Comparison of ENCODE assay signal across 7 mouse cellular contexts in the genomic region with DNA sequence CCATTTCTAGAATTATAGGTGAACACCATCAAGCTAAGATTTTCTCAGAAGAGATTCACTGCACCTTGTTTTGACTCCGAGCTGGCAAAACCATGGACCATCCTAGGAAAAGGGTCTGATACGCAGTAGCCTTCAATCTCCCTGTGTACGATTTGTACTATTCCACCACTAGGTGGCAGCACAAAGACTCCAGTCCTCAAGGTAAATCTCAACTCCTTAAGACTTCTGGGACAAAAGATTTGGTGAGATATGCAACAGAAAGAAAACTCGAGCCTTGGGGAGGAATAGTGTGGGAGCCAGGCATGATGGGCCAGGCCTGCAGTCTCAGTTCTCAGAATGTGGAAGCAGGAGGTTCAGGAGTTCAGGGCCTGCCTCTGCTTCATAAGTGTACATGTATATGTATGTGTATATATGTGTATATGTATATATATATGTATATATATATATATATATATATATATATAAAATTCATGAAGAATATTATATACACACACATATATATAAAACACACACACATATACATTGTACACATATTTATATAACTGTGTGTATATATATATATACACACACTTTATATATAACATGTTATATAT.
A peak's percentile ranks its signal among the peaks of the same experiment; 100 is the strongest.
DNase-seq lines count a peak whose midpoint lies in the region; ATAC-seq and TF ChIP-seq lines count a peak whose summit lies in the region.

No protein-coding gene starts in this region.

- H3K4me2 ChIP-seq in forebrain, embryonic 13.5 days: no peak overlapping the region

- WGBS in forebrain, embryonic 13.5 days: 39% methylated on average over 4 of the region's 4 CpGs
- WGBS in kidney, adult 2 months: 39% methylated on average over 4 of the region's 4 CpGs
- WGBS in limb, embryonic 10.5 days: 57% methylated on average over 4 of the region's 4 CpGs

- peak; percentile 63; the same call in 1 of the 2 replicates for ATAC-seq in forebrain, embryonic 13.5 days

- no peak for TF ChIP-seq POLR2A in kidney, adult 2 months (IDR thresholded peaks at IDR 0.05; ENCODE audit: low read depth, low read length)

- TF ChIP-seq CTCF in kidney, adult 2 months (conservative IDR thresholded peaks at IDR 0.05; ENCODE audit: insufficient read depth, insufficient read length, low read depth, low read length): peak; percentile 21; the same call in 1 of the 2 replicates

- H3K27me3 ChIP-seq in forebrain, embryonic 13.5 days: no peaks in the 10 kb centered on the region
- no peaks in the 10 kb centered on the region for H3K27me3 ChIP-seq in kidney, adult 2 months (replicated peaks; ENCODE audit: control insufficient read depth, insufficient read depth, low read length)
- H3K27me3 ChIP-seq in limb, embryonic 10.5 days (ENCODE audit: low read depth, poor library complexity, severe bottlenecking): no peaks in the 10 kb centered on the region

- H3K9ac ChIP-seq in forebrain, embryonic 13.5 days: no peak overlapping the region

- no peak overlapping the region for H3K27ac ChIP-seq in forebrain, embryonic 13.5 days
- no peak overlapping the region for H3K27ac ChIP-seq in kidney, adult 2 months (ENCODE audit: insufficient read depth, low read depth, low read length)
- H3K27ac ChIP-seq in limb, embryonic 10.5 days: no peak overlapping the region

- H3K4me1 ChIP-seq in forebrain, embryonic 13.5 days: peaks cover 4% of the 10 kb centered on the region; the same call in 1 of the 2 replicates
- H3K4me1 ChIP-seq in kidney, adult 2 months (ENCODE audit: control insufficient read depth, insufficient read depth, low read length): no peaks in the 10 kb centered on the region
- peaks cover 12% of the 10 kb centered on the region for H3K4me1 ChIP-seq in limb, embryonic 10.5 days

- H3K36me3 ChIP-seq in forebrain, embryonic 13.5 days (ENCODE audit: poor library complexity, severe bottlenecking): no peaks in the 10 kb centered on the region
- no peaks in the 10 kb centered on the region for H3K36me3 ChIP-seq in kidney, adult 2 months (ENCODE audit: control insufficient read depth, insufficient read depth, low read length)
- H3K36me3 ChIP-seq in limb, embryonic 10.5 days: no peaks in the 10 kb centered on the region

- no peak overlapping the region for H3K4me3 ChIP-seq in forebrain, embryonic 13.5 days
- no peak overlapping the region for H3K4me3 ChIP-seq in kidney, adult 2 months (ENCODE audit: insufficient read depth, low read depth, low read length)
- no peak overlapping the region for H3K4me3 ChIP-seq in limb, embryonic 10.5 days

- H3K9me3 ChIP-seq in forebrain, embryonic 13.5 days (replicated peaks): no peaks in the 10 kb centered on the region
- no peaks in the 10 kb centered on the region for H3K9me3 ChIP-seq in limb, embryonic 10.5 days (replicated peaks)

- peak; percentile 13 for DNase-seq in 3134 (ENCODE audit: extremely low read depth, insufficient read length, low spot score)
- peak; percentile 59 for DNase-seq in A20 (ENCODE audit: low read depth, low spot score)
- DNase-seq in c-Kit-positive CD71-negative TER-119-negative erythroid progenitor cells, embryonic 14.5 days (ENCODE audit: low read depth): peak; percentile 17
- peak; percentile 69 for DNase-seq in kidney, adult 2 months
- peak; percentile 44 for DNase-seq in limb, embryonic 10.5 days (ENCODE audit: low spot score)
- peak; percentile 49 for DNase-seq in retina, postnatal 7 days (ENCODE audit: low read depth, low spot score)

Comparison
In these comparisons a context has a peak if more than half of its experiments do, and no peak if none do; other contexts are left out.
1. DNase-seq: peak in every context shown above with its lines; median percentile 69 in kidney, adult 2 months; 59 in A20; 49 in retina, postnatal 7 days; 44 in limb, embryonic 10.5 days; 17 in c-Kit-positive CD71-negative TER-119-negative erythroid progenitor cells, embryonic 14.5 days; 13 in 3134.